Mouse (Mus musculus): Measurements from ENCODE around the gene Eef1akmt4.
"Not testable (repeated sequence)": the region's sequence is repeated elsewhere in the genome, so short reads cannot be mapped to it uniquely, and the experiment has no call there.

The Eef1akmt4 gene

GRCm38 (mm10) chr16:20628871-20629391 is 17.5 kb downstream of the Eef1akmt4 start:
- no peak for DNase-seq

GRCm38 (mm10) chr16:20629731-20630634 is 18.6 kb downstream of the Eef1akmt4 start, which contains the start of gene Ece2:
Ece2 (plus strand) TSS chr16:20629828.
- DNase-seq, result peak in 1 of 2 experiments; percentile 24

GRCm38 (mm10) chr16:20637410-20637809 is 26.0 kb downstream of the Eef1akmt4 start:
- DNase-seq, result no peak

- DNase-seq, result no peak
Measured at GRCm38 (mm10) chr16:20638367-20638766, 27.0 kb downstream of the Eef1akmt4 start.

GRCm38 (mm10) chr16:20642161-20642560 is 30.8 kb downstream of the Eef1akmt4 start:
- DNase-seq, result peak; percentile 57 to 63

GRCm38 (mm10) chr16:20643911-20644310 is 32.5 kb downstream of the Eef1akmt4 start:
- DNase-seq, result no peak

GRCm38 (mm10) chr16:20651076-20651946 is 39.9 kb downstream of the Eef1akmt4 start, which contains the start of gene Psmd2:
Psmd2 (plus strand) TSS chr16:20651652.
- DNase-seq, result peak; percentile 94 to 96

- no peak for DNase-seq
Measured at GRCm38 (mm10) chr16:20651947-20652310, 40.5 kb downstream of the Eef1akmt4 start.

- DNase-seq, result no peak
Measured at GRCm38 (mm10) chr16:20653315-20653714, 41.9 kb downstream of the Eef1akmt4 start.

- no peak for DNase-seq
Measured at GRCm38 (mm10) chr16:20657661-20658060, 46.3 kb downstream of the Eef1akmt4 start.

GRCm38 (mm10) chr16:20668013-20668412 is 56.6 kb downstream of the Eef1akmt4 start, which contains the start of gene Eif4g1:
Eif4g1 (plus strand) TSS chr16:20668313.
- DNase-seq, result not testable (repeated sequence)
